Mouse (Mus musculus): ENCODE measurements around the gene Trak1. TPM values are rescaled to one million over a fixed set of nuclear protein-coding genes. Genes with fewer than 3 reads are reported as not detected.

The Trak1 gene
- polyA plus RNA-seq, 1 experiment from 2014 or later = 18.2 TPM

- peaks cover 60% of the 10 kb centered on the region for H3K4me1 ChIP-seq
- DNase-seq (ENCODE audit: low spot score) = no peak
- WGBS = 52% methylated on average over 3 of the region's 3 CpGs
- no peak overlapping the region for H3K4me3 ChIP-seq
- H3K27ac ChIP-seq = peak overlapping the region; percentile 72
- no peaks in the 10 kb centered on the region for H3K27me3 ChIP-seq (ENCODE audit: insufficient read depth, poor library complexity, severe bottlenecking)
- no peaks in the 10 kb centered on the region for H3K9me3 ChIP-seq
- H3K36me3 ChIP-seq = peaks cover 7% of the 10 kb centered on the region
These were observed 62.1 kb downstream of the Trak1 start for GRCm38 (mm10) chr9:121359266-121359972.

GRCm38 (mm10) chr9:121360327-121360954, 63.1 kb downstream of the Trak1 start:
- no peak overlapping the region for H3K4me3 ChIP-seq
- peaks cover 17% of the 10 kb centered on the region for H3K36me3 ChIP-seq
- 25% methylated on average over 12 of the region's 12 CpGs for WGBS
- no peak for DNase-seq (ENCODE audit: low spot score)
- peaks cover 53% of the 10 kb centered on the region for H3K4me1 ChIP-seq
- no peaks in the 10 kb centered on the region for H3K9me3 ChIP-seq
- no peaks in the 10 kb centered on the region for H3K27me3 ChIP-seq (ENCODE audit: insufficient read depth, poor library complexity, severe bottlenecking)
- H3K27ac ChIP-seq = peak overlapping the region; percentile 78

GRCm38 (mm10) chr9:121361010-121361409, 63.7 kb downstream of the Trak1 start:
- no peak overlapping the region for H3K4me3 ChIP-seq
- H3K27me3 ChIP-seq (ENCODE audit: insufficient read depth, poor library complexity, severe bottlenecking) = no peaks in the 10 kb centered on the region
- H3K36me3 ChIP-seq = peaks cover 22% of the 10 kb centered on the region
- no peak for DNase-seq (ENCODE audit: low spot score)
- no peaks in the 10 kb centered on the region for H3K9me3 ChIP-seq
- WGBS = 56% methylated on average over 9 of the region's 9 CpGs
- peak overlapping the region; percentile 78; the same call in 1 of the 2 replicates for H3K27ac ChIP-seq
- H3K4me1 ChIP-seq = peaks cover 48% of the 10 kb centered on the region

GRCm38 (mm10) chr9:121363932-121364331, 66.6 kb downstream of the Trak1 start:
- Histone ChIP-seq H3K27ac (no peak overlapping the region), H3K27me3 (ENCODE audit: insufficient read depth, poor library complexity, severe bottlenecking) (no peaks in the 10 kb centered on the region), H3K4me1 (peaks cover 33% of the 10 kb centered on the region), H3K36me3 (peaks cover 24% of the 10 kb centered on the region), H3K4me3 (no peak overlapping the region), H3K9me3 (no peaks in the 10 kb centered on the region)
- DNase-seq (ENCODE audit: low spot score) = no peak
- 85% methylated on average over 19 of the region's 19 CpGs for WGBS

- DNase-seq (ENCODE audit: low spot score) = no peak
- H3K36me3 ChIP-seq = peaks cover 24% of the 10 kb centered on the region
- H3K27me3 ChIP-seq (ENCODE audit: insufficient read depth, poor library complexity, severe bottlenecking) = no peaks in the 10 kb centered on the region
- 71% methylated on average over 18 of the region's 18 CpGs for WGBS
- H3K4me3 ChIP-seq = no peak overlapping the region
- H3K27ac ChIP-seq = no peak overlapping the region
- peaks cover 27% of the 10 kb centered on the region for H3K4me1 ChIP-seq
- H3K9me3 ChIP-seq = no peaks in the 10 kb centered on the region
These were observed 69.0 kb downstream of the Trak1 start for GRCm38 (mm10) chr9:121366135-121366863.

GRCm38 (mm10) chr9:121366864-121367245, 69.6 kb downstream of the Trak1 start:
- Histone ChIP-seq H3K27me3 (ENCODE audit: insufficient read depth, poor library complexity, severe bottlenecking) (no peaks in the 10 kb centered on the region), H3K27ac (no peak overlapping the region), H3K9me3 (no peaks in the 10 kb centered on the region), H3K4me1 (peaks cover 32% of the 10 kb centered on the region), H3K36me3 (peaks cover 24% of the 10 kb centered on the region), H3K4me3 (no peak overlapping the region)
- no peak for DNase-seq (ENCODE audit: low spot score)
- 77% methylated on average over 11 of the region's 12 CpGs for WGBS

GRCm38 (mm10) chr9:121369573-121369972, 72.3 kb downstream of the Trak1 start:
- WGBS = 77% methylated on average over 6 of the region's 6 CpGs
- no peak overlapping the region for H3K4me3 ChIP-seq
- no peak overlapping the region for H3K27ac ChIP-seq
- peaks cover 16% of the 10 kb centered on the region for H3K36me3 ChIP-seq
- H3K27me3 ChIP-seq (ENCODE audit: insufficient read depth, poor library complexity, severe bottlenecking) = no peaks in the 10 kb centered on the region
- DNase-seq (ENCODE audit: low spot score) = no peak
- H3K4me1 ChIP-seq = peaks cover 57% of the 10 kb centered on the region
- H3K9me3 ChIP-seq = no peaks in the 10 kb centered on the region

GRCm38 (mm10) chr9:121371346-121371891, 74.1 kb downstream of the Trak1 start:
- no peaks in the 10 kb centered on the region for H3K36me3 ChIP-seq
- peak; percentile 96 for DNase-seq (ENCODE audit: low spot score)
- WGBS = 2% methylated on average over 18 of the region's 18 CpGs
- H3K27me3 ChIP-seq (ENCODE audit: insufficient read depth, poor library complexity, severe bottlenecking) = no peaks in the 10 kb centered on the region
- peak overlapping the region; percentile 49 for H3K4me3 ChIP-seq
- H3K9me3 ChIP-seq = no peaks in the 10 kb centered on the region
- H3K4me1 ChIP-seq = peaks cover 57% of the 10 kb centered on the region
- H3K27ac ChIP-seq = peak overlapping the region; percentile 87

- no peaks in the 10 kb centered on the region for H3K36me3 ChIP-seq
- peaks cover 54% of the 10 kb centered on the region for H3K4me1 ChIP-seq
- 2% methylated on average over 11 of the region's 13 CpGs for WGBS
- peak overlapping the region; percentile 49 for H3K4me3 ChIP-seq
- DNase-seq (ENCODE audit: low spot score) = no peak
- H3K9me3 ChIP-seq = no peaks in the 10 kb centered on the region
- H3K27ac ChIP-seq = peak overlapping the region; percentile 87
- H3K27me3 ChIP-seq (ENCODE audit: insufficient read depth, poor library complexity, severe bottlenecking) = no peaks in the 10 kb centered on the region
These were observed 74.8 kb downstream of the Trak1 start for GRCm38 (mm10) chr9:121371946-121372646.

- H3K9me3 ChIP-seq = no peaks in the 10 kb centered on the region
- DNase-seq (ENCODE audit: low spot score) = no peak
- H3K27ac ChIP-seq = 0 out of 2 replicates have a peak overlapping the region, but pooled peaks have one; percentile 59
- peaks cover 46% of the 10 kb centered on the region for H3K4me1 ChIP-seq
- H3K27me3 ChIP-seq (ENCODE audit: insufficient read depth, poor library complexity, severe bottlenecking) = no peaks in the 10 kb centered on the region
- no peak overlapping the region for H3K4me3 ChIP-seq
- peaks cover 5% of the 10 kb centered on the region; the same call in 1 of the 2 replicates for H3K36me3 ChIP-seq
- 44% methylated on average over 13 of the region's 13 CpGs for WGBS
These were observed 75.8 kb downstream of the Trak1 start for GRCm38 (mm10) chr9:121373107-121373506.

- peaks cover 5% of the 10 kb centered on the region; the same call in 1 of the 2 replicates for H3K36me3 ChIP-seq
- no peak overlapping the region for H3K4me3 ChIP-seq
- WGBS = 59% methylated on average over 4 of the region's 4 CpGs
- H3K9me3 ChIP-seq = no peaks in the 10 kb centered on the region
- H3K4me1 ChIP-seq = peaks cover 46% of the 10 kb centered on the region
- no peak for DNase-seq (ENCODE audit: low spot score)
- H3K27me3 ChIP-seq (ENCODE audit: insufficient read depth, poor library complexity, severe bottlenecking) = no peaks in the 10 kb centered on the region
- 0 out of 2 replicates have a peak overlapping the region, but pooled peaks have one; percentile 59 for H3K27ac ChIP-seq
These were observed 76.2 kb downstream of the Trak1 start for GRCm38 (mm10) chr9:121373512-121373911.

Data from heart, embryonic 10.5 days (tissue).